Mouse (Mus musculus) hindbrain, embryonic 14.5 days (tissue): Measurements from ENCODE around the gene Rheb. TPM values are rescaled to one million over a fixed set of nuclear protein-coding genes. Genes with fewer than 3 reads are reported as not detected.
"Not testable (repeated sequence)": the region's sequence is repeated elsewhere in the genome, so short reads cannot be mapped to it uniquely, and the experiment has no call there.

Experiments
- ATAC-seq: fragments of 200-750 bp; cut with Nextera tagmentation; 2 replicates; pipeline ENCODE4 v1.8.0; 2017; ENCODE audit warnings: moderate number of reproducible peaks, mild to moderate bottlenecking, moderate TSS enrichment, moderate library complexity; ENCODE audit not compliant: low FRiP score
- DNase-seq: peaks from one replicate; pipeline ENCODE4 v3.0.0-alpha.2; 2015; ENCODE audit warnings: low spot score
- H3K27ac ChIP-seq: fragments of 300-500 bp; sonication (generic); 2 replicates; pipeline ENCODE4 v1.5.1; 2014; ENCODE audit warnings: mild to moderate bottlenecking, moderate library complexity
- H3K27me3 ChIP-seq: fragments of 300-500 bp; sonication (generic); 2 replicates; pipeline ENCODE4 v1.6.1; 2014; ENCODE audit warnings: mild to moderate bottlenecking, low read length, mixed read lengths; ENCODE audit not compliant: control insufficient read depth, insufficient read depth
- H3K36me3 ChIP-seq: fragments of 300-500 bp; sonication (generic); replicated peaks from 2 replicates; pipeline ENCODE4 v1.6.1; 2014; ENCODE audit not compliant: control insufficient read depth, insufficient read depth
- H3K4me1 ChIP-seq: fragments of 300-500 bp; sonication (generic); replicated peaks from 2 replicates; pipeline ENCODE4 v1.6.1; 2014; ENCODE audit warnings: antibody characterized with exemption, low read length, mixed read lengths; ENCODE audit not compliant: control insufficient read depth, insufficient read depth
- H3K4me2 ChIP-seq: fragments of 300-500 bp; sonication (generic); replicated peaks from 2 replicates; pipeline ENCODE4 v1.6.1; 2014; ENCODE audit warnings: mild to moderate bottlenecking, moderate library complexity
- H3K4me3 ChIP-seq: fragments of 300-500 bp; sonication (generic); replicated peaks from 2 replicates; pipeline ENCODE4 v1.5.1; 2014; ENCODE audit warnings: mild to moderate bottlenecking, low read length
- H3K9ac ChIP-seq: fragments of 300-500 bp; sonication (generic); 2 replicates; pipeline ENCODE4 v1.6.1; 2014
- H3K9me3 ChIP-seq: fragments of 300-500 bp; sonication (generic); 2 replicates; pipeline ENCODE4 v1.6.1; 2016; ENCODE audit warnings: low read length; ENCODE audit not compliant: control insufficient read depth
- whole genome bisulfite sequencing: fragments of 180-500 bp; shearing (Covaris S2); extraction: QIAGEN DNeasy Blood & Tissue Kit; methylation state at CpG from one replicate; pipeline ENCODE4 v1.1.7; 2014; 5-methylcytosine and 5-hydroxymethylcytosine counted together
- polyA plus RNA-seq: library from polyadenylated mRNA; unstranded; fragments of >200 nt; fragmentation: Nextera tagmentation; extraction: Ambion mirVana; gene quantifications from 2 replicates; pipeline ENCODE4 v1.2.1, GENCODE M21; 2014

Rheb gene
- polyA plus RNA-seq, 1 experiment from 2014 or later, result 235 TPM

GRCm38 (mm10) chr5:24825365-24826055 lies 16.9 kb downstream of the Rheb start:
- Histone ChIP-seq H3K9ac (no peak overlapping the region), H3K27ac (no peak overlapping the region), H3K36me3 (no peaks in the 10 kb centered on the region), H3K27me3 (no peaks in the 10 kb centered on the region), H3K4me3 (no peak overlapping the region), H3K4me2 (no peak overlapping the region), H3K4me1 (peaks cover 16% of the 10 kb centered on the region; the same call in 1 of the 2 replicates), H3K9me3 (no peaks in the 10 kb centered on the region)
- WGBS, result 85% methylated on average over 4 of the region's 4 CpGs
- DNase-seq, result no peak
- no peak for ATAC-seq

- Histone ChIP-seq H3K27me3 (no peaks in the 10 kb centered on the region), H3K36me3 (no peaks in the 10 kb centered on the region), H3K4me1 (peaks cover 16% of the 10 kb centered on the region; the same call in 1 of the 2 replicates), H3K4me3 (no peak overlapping the region), H3K9ac (no peak overlapping the region), H3K9me3 (no peaks in the 10 kb centered on the region), H3K27ac (no peak overlapping the region), H3K4me2 (no peak overlapping the region)
- 70% methylated on average over 6 of the region's 6 CpGs for WGBS
- no peak for ATAC-seq
- no peak for DNase-seq
These were observed 18.5 kb downstream of the Rheb start for GRCm38 (mm10) chr5:24823864-24824405.

- DNase-seq (no peak), ATAC-seq (no peak)
- no peaks in the 10 kb centered on the region for H3K36me3 ChIP-seq
- no peak overlapping the region for H3K9ac ChIP-seq
- H3K9me3 ChIP-seq, result no peaks in the 10 kb centered on the region
- H3K4me1 ChIP-seq, result peaks cover 16% of the 10 kb centered on the region; the same call in 1 of the 2 replicates
- no peak overlapping the region for H3K4me3 ChIP-seq
- 77% methylated on average over 3 of the region's 3 CpGs for WGBS
- no peaks in the 10 kb centered on the region for H3K27me3 ChIP-seq
- H3K27ac ChIP-seq, result no peak overlapping the region
- H3K4me2 ChIP-seq, result no peak overlapping the region
These were observed 19.6 kb downstream of the Rheb start for GRCm38 (mm10) chr5:24822781-24823180.

- 90% methylated on average over 3 of the region's 3 CpGs for WGBS
These were observed 20.2 kb downstream of the Rheb start for GRCm38 (mm10) chr5:24822231-24822630.

GRCm38 (mm10) chr5:24821403-24821841 lies 21.0 kb downstream of the Rheb start:
- peaks cover 13% of the 10 kb centered on the region for H3K36me3 ChIP-seq
- H3K27me3 ChIP-seq, result no peaks in the 10 kb centered on the region
- H3K9ac ChIP-seq, result no peak overlapping the region
- H3K27ac ChIP-seq, result no peak overlapping the region
- 83% methylated on average over 3 of the region's 3 CpGs for WGBS
- ATAC-seq (no peak), DNase-seq (no peak)
- no peak overlapping the region for H3K4me2 ChIP-seq
- H3K9me3 ChIP-seq, result no peaks in the 10 kb centered on the region
- H3K4me3 ChIP-seq, result no peak overlapping the region
- H3K4me1 ChIP-seq, result peaks cover 13% of the 10 kb centered on the region; the same call in 1 of the 2 replicates

More at GRCm38 (mm10) chr5:24822231-24822630, 20.2 kb downstream of the Rheb start:
- not testable (repeated sequence) for H3K27ac ChIP-seq, DNase-seq, H3K4me3 ChIP-seq, H3K9me3 ChIP-seq, ATAC-seq, H3K27me3 ChIP-seq, H3K36me3 ChIP-seq, H3K9ac ChIP-seq, H3K4me2 ChIP-seq
- peaks cover 16% of the 10 kb centered on the region; the same call in 1 of the 2 replicates for H3K4me1 ChIP-seq

- ATAC-seq (no peak), DNase-seq (no peak)
- WGBS, result 57% methylated on average over 5 of the region's 5 CpGs
- H3K36me3 ChIP-seq, result peaks cover 16% of the 10 kb centered on the region
- H3K9me3 ChIP-seq, result no peaks in the 10 kb centered on the region
- H3K27me3 ChIP-seq, result no peaks in the 10 kb centered on the region
- H3K9ac ChIP-seq, result no peak overlapping the region
- no peak overlapping the region for H3K4me3 ChIP-seq
- H3K4me2 ChIP-seq, result no peak overlapping the region
- H3K27ac ChIP-seq, result no peak overlapping the region
- H3K4me1 ChIP-seq, result peaks cover 9% of the 10 kb centered on the region; the same call in 1 of the 2 replicates
These were observed 21.8 kb downstream of the Rheb start for GRCm38 (mm10) chr5:24820627-24821026.

- H3K4me2 ChIP-seq, result no peak overlapping the region
- no peaks in the 10 kb centered on the region for H3K9me3 ChIP-seq
- no peak overlapping the region for H3K4me3 ChIP-seq
- no peaks in the 10 kb centered on the region for H3K4me1 ChIP-seq
- WGBS, result 57% methylated on average over 4 of the region's 4 CpGs
- no peak overlapping the region for H3K9ac ChIP-seq
- no peaks in the 10 kb centered on the region for H3K27me3 ChIP-seq
- H3K36me3 ChIP-seq, result peaks cover 46% of the 10 kb centered on the region
- no peak for ATAC-seq
- DNase-seq, result no peak
- no peak overlapping the region for H3K27ac ChIP-seq
These were observed 25.2 kb downstream of the Rheb start for GRCm38 (mm10) chr5:24817191-24817590.

- ATAC-seq (no peak), DNase-seq (no peak)
- Histone ChIP-seq H3K36me3 (peaks cover 77% of the 10 kb centered on the region), H3K9ac (no peak overlapping the region), H3K4me2 (no peak overlapping the region), H3K9me3 (no peaks in the 10 kb centered on the region), H3K4me3 (no peak overlapping the region), H3K4me1 (no peaks in the 10 kb centered on the region), H3K27me3 (no peaks in the 10 kb centered on the region), H3K27ac (no peak overlapping the region)
- WGBS, result 91% methylated on average over 3 of the region's 3 CpGs
These were observed 28.5 kb downstream of the Rheb start for GRCm38 (mm10) chr5:24813946-24814345.

- H3K9ac ChIP-seq, result no peak overlapping the region
- WGBS, result 68% methylated on average over 4 of the region's 4 CpGs
- H3K27ac ChIP-seq, result no peak overlapping the region
- no peaks in the 10 kb centered on the region for H3K27me3 ChIP-seq
- no peaks in the 10 kb centered on the region for H3K4me1 ChIP-seq
- no peaks in the 10 kb centered on the region for H3K9me3 ChIP-seq
- H3K36me3 ChIP-seq, result peaks cover 84% of the 10 kb centered on the region
- DNase-seq (no peak), ATAC-seq (no peak)
- H3K4me3 ChIP-seq, result no peak overlapping the region
- no peak overlapping the region for H3K4me2 ChIP-seq
These were observed 29.4 kb downstream of the Rheb start for GRCm38 (mm10) chr5:24813005-24813404.
